Mouse (Mus musculus): ENCODE data around the gene Sgms1. TPM values are rescaled to one million over a fixed set of nuclear protein-coding genes. Genes with fewer than 3 reads are reported as not detected.

Gene Sgms1
- polyA plus RNA-seq, 1 experiment = 42.1 TPM

GRCm38 (mm10) chr19:32240417-32240990, 149.0 kb downstream of the Sgms1 start:
- Histone ChIP-seq H3K4me1 (ENCODE audit: control insufficient read depth, insufficient read depth, low read length) (peaks cover 24% of the 10 kb centered on the region), H3K27ac (ENCODE audit: insufficient read depth, low read depth, low read length) (no peak overlapping the region), H3K4me3 (ENCODE audit: insufficient read depth, low read length) (no peak overlapping the region)
- TF ChIP-seq CTCF (IDR thresholded peaks at IDR 0.05; ENCODE audit: low read depth, low read length) (no peak), POLR2A (IDR thresholded peaks at IDR 0.05; ENCODE audit: borderline replicate concordance, low read depth, low read length) (no peak)

DNA sequence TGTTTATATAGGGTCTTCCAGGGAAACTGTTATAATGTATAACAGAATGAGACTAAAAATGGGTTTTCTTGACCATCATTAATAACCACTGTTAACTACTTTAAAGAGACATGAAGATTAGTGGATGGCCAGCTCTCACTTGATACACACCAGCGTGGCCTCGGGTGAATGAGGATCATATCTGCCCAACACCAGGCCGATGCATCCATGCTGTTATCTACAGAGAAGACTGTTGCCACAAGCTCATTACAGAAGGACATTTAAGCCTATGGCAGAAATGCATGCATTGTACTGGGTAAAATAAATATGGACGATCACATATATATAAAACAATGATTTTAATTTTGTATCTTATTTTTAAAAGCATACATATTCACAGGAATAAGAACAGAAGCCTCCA, 149.6 kb downstream of the Sgms1 start:
- TF ChIP-seq POLR2A (IDR thresholded peaks at IDR 0.05; ENCODE audit: borderline replicate concordance, low read depth, low read length) = no peak
- no peak for TF ChIP-seq CTCF (IDR thresholded peaks at IDR 0.05; ENCODE audit: low read depth, low read length)
- no peak overlapping the region for H3K27ac ChIP-seq (ENCODE audit: insufficient read depth, low read depth, low read length)
- H3K4me1 ChIP-seq (ENCODE audit: control insufficient read depth, insufficient read depth, low read length) = peaks cover 21% of the 10 kb centered on the region
- no peak overlapping the region for H3K4me3 ChIP-seq (ENCODE audit: insufficient read depth, low read length)

GRCm38 (mm10) chr19:32239459-32239792, 150.1 kb downstream of the Sgms1 start:
- Histone ChIP-seq H3K4me1 (ENCODE audit: control insufficient read depth, insufficient read depth, low read length) (peaks cover 20% of the 10 kb centered on the region), H3K4me3 (ENCODE audit: insufficient read depth, low read length) (no peak overlapping the region), H3K27ac (ENCODE audit: insufficient read depth, low read depth, low read length) (no peak overlapping the region)
- no peak for TF ChIP-seq CTCF (IDR thresholded peaks at IDR 0.05; ENCODE audit: low read depth, low read length)
- no peak for TF ChIP-seq POLR2A (IDR thresholded peaks at IDR 0.05; ENCODE audit: borderline replicate concordance, low read depth, low read length)

GRCm38 (mm10) chr19:32238722-32239458, 150.6 kb downstream of the Sgms1 start:
- no peak overlapping the region for H3K27ac ChIP-seq (ENCODE audit: insufficient read depth, low read depth, low read length)
- TF ChIP-seq POLR2A (IDR thresholded peaks at IDR 0.05; ENCODE audit: borderline replicate concordance, low read depth, low read length) (no peak), CTCF (IDR thresholded peaks at IDR 0.05; ENCODE audit: low read depth, low read length) (no peak)
- no peak overlapping the region for H3K4me3 ChIP-seq (ENCODE audit: insufficient read depth, low read length)
- H3K4me1 ChIP-seq (ENCODE audit: control insufficient read depth, insufficient read depth, low read length) = peaks cover 20% of the 10 kb centered on the region

- Histone ChIP-seq H3K4me3 (ENCODE audit: insufficient read depth, low read length) (no peak overlapping the region), H3K27ac (ENCODE audit: insufficient read depth, low read depth, low read length) (no peak overlapping the region), H3K4me1 (ENCODE audit: control insufficient read depth, insufficient read depth, low read length) (peaks cover 20% of the 10 kb centered on the region)
- no peak for TF ChIP-seq CTCF (IDR thresholded peaks at IDR 0.05; ENCODE audit: low read depth, low read length)
- TF ChIP-seq POLR2A (IDR thresholded peaks at IDR 0.05; ENCODE audit: borderline replicate concordance, low read depth, low read length) = no peak
Measured at GRCm38 (mm10) chr19:32237685-32238084, 151.8 kb downstream of the Sgms1 start.

- H3K4me3 ChIP-seq (ENCODE audit: insufficient read depth, low read length) = no peak overlapping the region
- H3K4me1 ChIP-seq (ENCODE audit: control insufficient read depth, insufficient read depth, low read length) = peaks cover 16% of the 10 kb centered on the region
- TF ChIP-seq CTCF (IDR thresholded peaks at IDR 0.05; ENCODE audit: low read depth, low read length) (no peak), POLR2A (IDR thresholded peaks at IDR 0.05; ENCODE audit: borderline replicate concordance, low read depth, low read length) (no peak)
- no peak overlapping the region for H3K27ac ChIP-seq (ENCODE audit: insufficient read depth, low read depth, low read length)
Measured at GRCm38 (mm10) chr19:32237173-32237583, 152.3 kb downstream of the Sgms1 start.

GRCm38 (mm10) chr19:32234717-32235434, 154.6 kb downstream of the Sgms1 start:
- no peak overlapping the region for H3K27ac ChIP-seq (ENCODE audit: insufficient read depth, low read depth, low read length)
- H3K4me3 ChIP-seq (ENCODE audit: insufficient read depth, low read length) = no peak overlapping the region
- H3K4me1 ChIP-seq (ENCODE audit: control insufficient read depth, insufficient read depth, low read length) = no peaks in the 10 kb centered on the region
- no peak for TF ChIP-seq CTCF (IDR thresholded peaks at IDR 0.05; ENCODE audit: low read depth, low read length)
- TF ChIP-seq POLR2A (IDR thresholded peaks at IDR 0.05; ENCODE audit: borderline replicate concordance, low read depth, low read length) = no peak

GRCm38 (mm10) chr19:32231292-32231691, 158.2 kb downstream of the Sgms1 start:
- no peak overlapping the region for H3K27ac ChIP-seq (ENCODE audit: insufficient read depth, low read depth, low read length)
- H3K4me1 ChIP-seq (ENCODE audit: control insufficient read depth, insufficient read depth, low read length) = peaks cover 9% of the 10 kb centered on the region
- H3K4me3 ChIP-seq (ENCODE audit: insufficient read depth, low read length) = no peak overlapping the region
- TF ChIP-seq CTCF (IDR thresholded peaks at IDR 0.05; ENCODE audit: low read depth, low read length) (no peak), POLR2A (IDR thresholded peaks at IDR 0.05; ENCODE audit: borderline replicate concordance, low read depth, low read length) (no peak)

DNA sequence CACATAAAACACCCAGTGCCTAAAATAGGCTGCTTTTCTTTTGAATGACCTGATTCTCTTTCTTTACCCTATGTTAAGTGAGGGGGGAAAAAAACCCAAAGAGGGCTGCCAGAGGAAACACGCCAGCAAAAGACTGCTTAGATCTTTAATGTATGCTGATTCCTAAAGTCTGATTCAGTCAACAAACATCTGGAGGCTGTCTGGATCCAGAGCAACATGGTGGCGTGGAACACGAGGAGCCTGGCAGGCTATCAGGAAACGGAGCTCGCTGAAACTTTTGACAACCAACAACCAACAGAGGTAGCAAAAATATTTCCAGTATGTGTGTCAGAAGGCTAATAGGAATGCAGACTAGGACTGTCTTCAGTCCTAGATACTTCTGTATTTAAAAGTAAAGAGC, 158.7 kb downstream of the Sgms1 start:
- peaks cover 9% of the 10 kb centered on the region for H3K4me1 ChIP-seq (ENCODE audit: control insufficient read depth, insufficient read depth, low read length)
- H3K27ac ChIP-seq (ENCODE audit: insufficient read depth, low read depth, low read length) = no peak overlapping the region
- no peak overlapping the region for H3K4me3 ChIP-seq (ENCODE audit: insufficient read depth, low read length)
- TF ChIP-seq POLR2A (IDR thresholded peaks at IDR 0.05; ENCODE audit: borderline replicate concordance, low read depth, low read length) (no peak), CTCF (IDR thresholded peaks at IDR 0.05; ENCODE audit: low read depth, low read length) (no peak)

DNA sequence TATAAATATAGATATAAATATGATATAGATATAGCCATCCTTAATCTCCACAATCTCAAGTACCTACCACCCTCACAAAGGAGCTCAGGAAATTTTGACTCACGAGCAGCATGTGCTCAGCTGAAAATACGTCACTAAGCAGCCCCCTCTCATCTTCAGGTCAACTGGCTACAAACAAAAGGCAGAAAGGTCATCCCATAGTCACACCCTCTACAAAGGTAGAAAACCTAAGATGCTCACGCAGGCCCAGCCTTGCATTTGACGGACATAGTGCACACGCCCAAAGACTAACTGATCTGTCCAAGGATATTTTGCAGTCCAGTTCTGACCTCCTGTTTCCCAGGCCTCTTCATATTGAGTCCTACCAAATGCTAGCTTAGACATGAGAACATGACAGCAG, 159.2 kb downstream of the Sgms1 start:
- no peak for TF ChIP-seq CTCF (IDR thresholded peaks at IDR 0.05; ENCODE audit: low read depth, low read length)
- no peak for TF ChIP-seq POLR2A (IDR thresholded peaks at IDR 0.05; ENCODE audit: borderline replicate concordance, low read depth, low read length)
- no peak overlapping the region for H3K27ac ChIP-seq (ENCODE audit: insufficient read depth, low read depth, low read length)
- no peak overlapping the region for H3K4me3 ChIP-seq (ENCODE audit: insufficient read depth, low read length)
- peaks cover 13% of the 10 kb centered on the region for H3K4me1 ChIP-seq (ENCODE audit: control insufficient read depth, insufficient read depth, low read length)
